Comparison of ENCODE assay signal across 26 mouse cellular contexts in genomic region chr10:54054188-54054587, GRCm38 (mm10).
"Had no signal": no experiment of that assay in that cellular context is flagged by ENCODE, and none has a peak within 500 bp of the region (broad histone marks: within the 10 kb centered on the region; RNA-seq: fewer than 3 reads in every experiment).

No protein-coding gene starts in this region.

- H3K4me1 ChIP-seq: intestine, embryonic 15.5 days; kidney, embryonic 15.5 days; limb, embryonic 15.5 days had no signal

- H3K4me2 ChIP-seq: heart, embryonic 12.5 days; hindbrain, embryonic 12.5 days; hindbrain, embryonic 14.5 days; intestine, embryonic 15.5 days; kidney, embryonic 15.5 days; limb, embryonic 13.5 days; limb, embryonic 15.5 days had no signal

- H3K27ac ChIP-seq: gastrocnemius, adult 2 months; heart, adult 2 months; hindbrain, embryonic 10.5 days; hindbrain, embryonic 12.5 days; hindbrain, embryonic 14.5 days; intestine, embryonic 15.5 days; kidney, embryonic 15.5 days; kidney, postnatal 0 days; limb, embryonic 13.5 days; limb, embryonic 15.5 days had no signal

- H3K9ac ChIP-seq: heart, embryonic 12.5 days; hindbrain, embryonic 12.5 days; hindbrain, embryonic 14.5 days; intestine, embryonic 15.5 days; kidney, embryonic 15.5 days; limb, embryonic 13.5 days; limb, embryonic 15.5 days had no signal

- H3K27me3 ChIP-seq: heart, embryonic 12.5 days; hindbrain, embryonic 12.5 days; intestine, embryonic 15.5 days; kidney, embryonic 15.5 days; limb, embryonic 13.5 days; limb, embryonic 15.5 days had no signal

- ATAC-seq: hindbrain, embryonic 16.5 days; inflammation-experienced regulatory T-cells, adult 6 months; intestine, embryonic 15.5 days had no signal

- H3K36me3 ChIP-seq: heart, embryonic 12.5 days; hindbrain, embryonic 10.5 days; hindbrain, embryonic 12.5 days; intestine, embryonic 15.5 days; kidney, embryonic 15.5 days; limb, embryonic 13.5 days; limb, embryonic 15.5 days had no signal

- H3K4me3 ChIP-seq: gastrocnemius, adult 2 months; heart, adult 2 months; heart, embryonic 12.5 days; hindbrain, embryonic 10.5 days; hindbrain, embryonic 12.5 days; intestine, embryonic 15.5 days; kidney, embryonic 15.5 days; limb, embryonic 13.5 days; limb, embryonic 15.5 days had no signal

- H3K9me3 ChIP-seq: heart, embryonic 12.5 days; hindbrain, embryonic 10.5 days; hindbrain, embryonic 12.5 days; intestine, embryonic 15.5 days; kidney, embryonic 15.5 days; limb, embryonic 13.5 days; limb, embryonic 15.5 days had no signal

- DNase-seq: gastrocnemius, adult 2 months; gastrocnemius, postnatal 10 days; gastrocnemius, postnatal 25 days; heart, adult 11 months; heart, adult 2 months; heart, postnatal 10 days; heart, postnatal 4 days; kidney, adult 11 months; kidney, adult 2 months; kidney, adult 9 months; kidney, postnatal 14 days; kidney, postnatal 36 days; layer of hippocampus, adult 9-11 months; layer of hippocampus, postnatal 36 days; left cerebral cortex, postnatal 4 days had no signal
